Mouse (Mus musculus): Measurements from ENCODE around the gene Rps3a1. TPM values are rescaled to one million over a fixed set of nuclear protein-coding genes. Genes with fewer than 3 reads are reported as not detected.
"Not testable (repeated sequence)": the region's sequence is repeated elsewhere in the genome, so short reads cannot be mapped to it uniquely, and the experiment has no call there.

Rps3a1 gene
- total RNA-seq, 2 experiments from 2014 or later: 442 to 500 TPM

- DNase-seq (ENCODE audit: low spot score): no peak
- intact Hi-C loops (cut with DNase I): no loop called here
Observed at GRCm38 (mm10) chr3:86119237-86119932, 23.1 kb downstream of the Rps3a1 start.

GRCm38 (mm10) chr3:86116951-86117350 lies 25.6 kb downstream of the Rps3a1 start:
- intact Hi-C loops (cut with DNase I): no loop called here
- DNase-seq (ENCODE audit: low spot score): no peak

- intact Hi-C loops (cut with DNase I): loop anchor here (5.0 kb wide), 1 partner anchor 187 kb away; no protein-coding TSS in a partner anchor
- DNase-seq (ENCODE audit: low spot score): no peak
Observed at GRCm38 (mm10) chr3:86114659-86115338, 27.7 kb downstream of the Rps3a1 start.

- DNase-seq (ENCODE audit: low spot score): no peak
Observed at GRCm38 (mm10) chr3:86112766-86113165, 29.7 kb downstream of the Rps3a1 start.

GRCm38 (mm10) chr3:86110077-86110476 lies 32.4 kb downstream of the Rps3a1 start:
- intact Hi-C loops (cut with DNase I): loop anchor here (5.0 kb wide), 1 partner anchor 183 kb away; no protein-coding TSS in a partner anchor

More at GRCm38 (mm10) chr3:86112766-86113165, 29.7 kb downstream of the Rps3a1 start:
- intact Hi-C loops (cut with DNase I): loop anchor here (5.0 kb wide), 1 partner anchor 185 kb away; no protein-coding TSS in a partner anchor

GRCm38 (mm10) chr3:86109099-86109498 lies 33.4 kb downstream of the Rps3a1 start:
- intact Hi-C loops (cut with DNase I): no loop called here
- DNase-seq (ENCODE audit: low spot score): no peak

More at GRCm38 (mm10) chr3:86110077-86110476, 32.4 kb downstream of the Rps3a1 start:
- no peak for DNase-seq (ENCODE audit: low spot score)

GRCm38 (mm10) chr3:86108576-86108975 lies 33.9 kb downstream of the Rps3a1 start:
- no peak for DNase-seq (ENCODE audit: low spot score)
- intact Hi-C loops (cut with DNase I): no loop called here

- intact Hi-C loops (cut with DNase I): no loop called here
Observed at GRCm38 (mm10) chr3:86107637-86108539, 34.6 kb downstream of the Rps3a1 start.

GRCm38 (mm10) chr3:86106086-86106632 lies 36.3 kb downstream of the Rps3a1 start:
- intact Hi-C loops (cut with DNase I): no loop called here
- no peak for DNase-seq (ENCODE audit: low spot score)

More at GRCm38 (mm10) chr3:86107637-86108539, 34.6 kb downstream of the Rps3a1 start:
- no peak for DNase-seq (ENCODE audit: low spot score)

GRCm38 (mm10) chr3:86104909-86105308 lies 37.6 kb downstream of the Rps3a1 start:
- intact Hi-C loops (cut with DNase I): no loop called here
- no peak for DNase-seq (ENCODE audit: low spot score)

- intact Hi-C loops (cut with DNase I); DNase-seq (ENCODE audit: low spot score): not testable (repeated sequence)
Observed at GRCm38 (mm10) chr3:86104433-86104832, 38.1 kb downstream of the Rps3a1 start.

GRCm38 (mm10) chr3:86103449-86104291 lies 38.8 kb downstream of the Rps3a1 start:
- intact Hi-C loops (cut with DNase I): no loop called here
- no peak for DNase-seq (ENCODE audit: low spot score)

GRCm38 (mm10) chr3:86101956-86102355 lies 40.5 kb downstream of the Rps3a1 start:
- intact Hi-C loops (cut with DNase I): no loop called here
- no peak for DNase-seq (ENCODE audit: low spot score)

- DNase-seq (ENCODE audit: low spot score): no peak
Observed at GRCm38 (mm10) chr3:86093907-86094306, 48.6 kb downstream of the Rps3a1 start.

GRCm38 (mm10) chr3:86093213-86093845 lies 49.2 kb downstream of the Rps3a1 start:
- intact Hi-C loops (cut with DNase I): no loop called here
- no peak for DNase-seq (ENCODE audit: low spot score)

More at GRCm38 (mm10) chr3:86093907-86094306, 48.6 kb downstream of the Rps3a1 start:
- intact Hi-C loops (cut with DNase I): no loop called here
